Mouse (Mus musculus): ENCODE data around the gene Gm8453.
"Not testable (repeated sequence)": the region's sequence is repeated elsewhere in the genome, so short reads cannot be mapped to it uniquely, and the experiment has no call there.

- TF ChIP-seq CTCF (IDR thresholded peaks at IDR 0.05; ENCODE audit: low read depth, low read length); POLR2A (IDR thresholded peaks at IDR 0.05; ENCODE audit: insufficient read depth, low read length): not testable (repeated sequence)
These were observed 40.2 kb downstream of the Gm8453 start, which contains the start of gene Vmn1r143 for GRCm38 (mm10) chr7:22189077-22189476.
